Mouse (Mus musculus): Measurements from ENCODE around the gene Ptafr.

DNA sequence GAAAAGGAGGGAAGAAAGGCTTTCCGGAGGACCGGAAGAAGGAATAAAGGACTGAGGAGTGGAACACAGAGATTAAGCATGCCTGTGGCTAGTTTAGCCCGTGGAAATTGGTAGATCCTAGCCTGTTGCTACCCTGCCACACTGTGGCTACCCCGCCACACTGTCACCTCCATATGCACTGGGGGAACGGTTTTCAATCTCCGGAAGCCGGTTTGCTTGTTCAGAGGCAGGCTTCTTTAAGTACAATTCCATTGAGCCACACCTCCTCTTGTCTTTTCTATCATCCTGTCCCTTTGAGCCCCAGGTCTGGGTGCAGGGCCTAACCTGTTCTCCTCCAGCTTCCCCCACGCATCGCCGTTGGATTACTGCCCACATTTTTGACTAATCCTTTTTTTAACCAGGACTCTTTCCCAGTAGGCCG, 39.5 kb upstream of the Ptafr start:
- TF ChIP-seq POLR2A (IDR thresholded peaks at IDR 0.05; ENCODE audit: insufficient read length, low read depth), result no peak
- TF ChIP-seq CEBPB (IDR thresholded peaks at IDR 0.05; ENCODE audit: insufficient read depth, poor library complexity, severe bottlenecking), result no peak
- no peak for TF ChIP-seq TCF12 (IDR thresholded peaks at IDR 0.05; ENCODE audit: insufficient read depth, poor library complexity, severe bottlenecking)
- TF ChIP-seq MAX (IDR thresholded peaks at IDR 0.05; ENCODE audit: low read depth), result no peak
- TF ChIP-seq USF1 (IDR thresholded peaks at IDR 0.05; ENCODE audit: low read depth), result no peak
